Mouse (Mus musculus) adrenal gland, postnatal 4 days (tissue): ENCODE results near the gene Ptbp1. TPM values are rescaled to one million over a fixed set of nuclear protein-coding genes. Genes with fewer than 3 reads are reported as not detected.
"Not testable (repeated sequence)": the region's sequence is repeated elsewhere in the genome, so short reads cannot be mapped to it uniquely, and the experiment has no call there.

Experiments
- DNase-seq, 2 experiments: peaks; one replicate each; pipeline ENCODE4 v3.0.0; 2021 to 2022; ENCODE audit warnings: low spot score in 2 of 2, mixed read lengths in 2 of 2
- total RNA-seq, 2 experiments: library from RNA; stranded (reverse); gene quantifications; 2 replicates each; pipeline ENCODE4 v1.2.3; 2021

Ptbp1 gene
- total RNA-seq, 2 experiments from 2014 or later: 344 to 389 TPM

- DNase-seq: no peak
Observed at GRCm38 (mm10) chr10:79879527-79879926, 25.3 kb downstream of the Ptbp1 start.

GRCm38 (mm10) chr10:79880721-79881120, 26.5 kb downstream of the Ptbp1 start:
- DNase-seq: no peak

- no peak for DNase-seq
Observed at GRCm38 (mm10) chr10:79881981-79882380, 27.8 kb downstream of the Ptbp1 start.

GRCm38 (mm10) chr10:79883297-79884084, 29.3 kb downstream of the Ptbp1 start:
- peak; percentile 58 to 68 for DNase-seq

- DNase-seq: no peak
Observed at GRCm38 (mm10) chr10:79884446-79884845, 30.2 kb downstream of the Ptbp1 start.

GRCm38 (mm10) chr10:79884938-79885337, 30.7 kb downstream of the Ptbp1 start:
- DNase-seq: not testable (repeated sequence)

- no peak for DNase-seq
Observed at GRCm38 (mm10) chr10:79886054-79886453, 31.8 kb downstream of the Ptbp1 start, which contains the start of gene Elane. Gene Elane, plus strand, starts transcription at chr10:79886247.

GRCm38 (mm10) chr10:79886611-79887010, 32.4 kb downstream of the Ptbp1 start:
- DNase-seq: no peak

- no peak for DNase-seq
Observed at GRCm38 (mm10) chr10:79889386-79889785, 35.2 kb downstream of the Ptbp1 start.

- no peak for DNase-seq
Observed at GRCm38 (mm10) chr10:79890670-79891069, 36.4 kb downstream of the Ptbp1 start, which contains the start of gene Cfd. Gene Cfd, plus strand, starts transcription at chr10:79890853.

GRCm38 (mm10) chr10:79892451-79893118, 38.4 kb downstream of the Ptbp1 start:
- DNase-seq: peak; percentile 42 to 77

GRCm38 (mm10) chr10:79896306-79896705, 42.1 kb downstream of the Ptbp1 start:
- no peak for DNase-seq

- DNase-seq: no peak
Observed at GRCm38 (mm10) chr10:79896814-79897213, 42.6 kb downstream of the Ptbp1 start.

GRCm38 (mm10) chr10:79897316-79898245, 43.4 kb downstream of the Ptbp1 start:
- no peak for DNase-seq

- no peak for DNase-seq
Observed at GRCm38 (mm10) chr10:79900951-79901410, 46.8 kb downstream of the Ptbp1 start.

- DNase-seq: no peak
Observed at GRCm38 (mm10) chr10:79906712-79907111, 52.5 kb downstream of the Ptbp1 start.

- no peak for DNase-seq
Observed at GRCm38 (mm10) chr10:79907415-79907814, 53.2 kb downstream of the Ptbp1 start.

- DNase-seq: peak; percentile 88 to 93
Observed at GRCm38 (mm10) chr10:79908167-79909091, 54.2 kb downstream of the Ptbp1 start, which contains the start of gene Med16. Gene Med16, minus strand, starts transcription at chr10:79908923.

- no peak for DNase-seq
Observed at GRCm38 (mm10) chr10:79909092-79909922, 55.1 kb downstream of the Ptbp1 start.
